Mouse (Mus musculus) megakaryocyte, embryonic 14.5 days (primary cell): Measurements from ENCODE around the gene Kcnk13.

Source experiments
- FLI1 ChIP-seq: IDR thresholded peaks from 2 replicates; pipeline ENCODE4 v1.6.1; 2012; ENCODE audit warnings: low read length, inconsistent platforms, mixed read lengths
- GATA1 ChIP-seq: IDR thresholded peaks from 3 replicates; pipeline ENCODE4 v1.6.1; 2012; ENCODE audit warnings: mixed read lengths, low read length, inconsistent platforms, borderline replicate concordance

DNA sequence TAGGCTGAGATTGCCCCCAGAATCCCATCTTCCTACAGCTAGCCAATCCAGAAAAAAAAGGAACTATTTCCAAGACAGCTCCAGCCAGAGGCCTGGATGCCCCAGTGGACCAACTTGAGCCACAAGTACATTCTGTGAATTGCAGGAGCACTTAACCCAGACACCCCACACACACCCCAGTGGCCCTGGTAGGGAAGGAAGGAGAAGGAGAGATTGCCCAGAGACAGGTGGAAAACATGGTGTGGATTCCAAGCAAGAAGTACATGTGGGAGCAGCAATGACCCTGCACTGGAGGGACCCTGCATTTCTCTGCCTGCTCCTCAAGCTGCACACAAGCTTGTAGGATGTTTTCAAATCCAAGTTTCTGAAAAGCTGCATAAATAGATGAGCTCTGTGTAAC is 5.0 kb upstream of the Kcnk13 start:
- TF ChIP-seq GATA1 (no peak), FLI1 (no peak)
